Mouse (Mus musculus) forebrain, embryonic 10.5 days (tissue): Measurements from ENCODE around the gene Sh3pxd2b. TPM values are rescaled to one million over a fixed set of nuclear protein-coding genes. Genes with fewer than 3 reads are reported as not detected.
"Not testable (repeated sequence)": the region's sequence is repeated elsewhere in the genome, so short reads cannot be mapped to it uniquely, and the experiment has no call there.

Experiments used
- DNase-seq: peaks from one replicate; pipeline ENCODE4 v3.0.0-alpha.2; 2017; ENCODE audit warnings: low spot score; ENCODE audit errors: extremely low spot score
- H3K27ac ChIP-seq: fragments of 300-500 bp; sonication (generic); 2 replicates; pipeline ENCODE4 v1.5.1; 2016; ENCODE audit warnings: mild to moderate bottlenecking
- H3K27me3 ChIP-seq: fragments of 300-500 bp; sonication (generic); 2 replicates; pipeline ENCODE4 v1.6.1; 2016; ENCODE audit warnings: mild to moderate bottlenecking; ENCODE audit not compliant: poor library complexity, severe bottlenecking
- H3K36me3 ChIP-seq: fragments of 300-500 bp; sonication (generic); replicated peaks from 2 replicates; pipeline ENCODE4 v1.6.1; 2016; ENCODE audit warnings: mild to moderate bottlenecking, moderate library complexity
- H3K4me1 ChIP-seq: fragments of 300-500 bp; sonication (generic); 2 replicates; pipeline ENCODE4 v1.6.1; 2016
- H3K4me3 ChIP-seq: fragments of 300-500 bp; sonication (generic); 2 replicates; pipeline ENCODE4 v1.5.1; 2016; ENCODE audit warnings: mild to moderate bottlenecking, moderate library complexity
- H3K9me3 ChIP-seq: fragments of 300-500 bp; sonication (generic); 2 replicates; pipeline ENCODE4 v1.6.1; 2016; ENCODE audit warnings: mild to moderate bottlenecking, moderate library complexity
- WGBS: fragments of 180-500 bp; shearing (Covaris S2); methylation state at CpG from one replicate; pipeline ENCODE4 v1.1.7; 2016; 5-methylcytosine and 5-hydroxymethylcytosine counted together
- polyA plus RNA-seq: library from polyadenylated mRNA; unstranded; fragments of >200 nt; fragmentation: Nextera tagmentation; extraction: Ambion mirVana; gene quantifications from 2 replicates; pipeline ENCODE4 v1.2.1, GENCODE M21; 2016

The Sh3pxd2b gene
- 23.0 and 23.4 TPM in 2 replicates for polyA plus RNA-seq

DNA sequence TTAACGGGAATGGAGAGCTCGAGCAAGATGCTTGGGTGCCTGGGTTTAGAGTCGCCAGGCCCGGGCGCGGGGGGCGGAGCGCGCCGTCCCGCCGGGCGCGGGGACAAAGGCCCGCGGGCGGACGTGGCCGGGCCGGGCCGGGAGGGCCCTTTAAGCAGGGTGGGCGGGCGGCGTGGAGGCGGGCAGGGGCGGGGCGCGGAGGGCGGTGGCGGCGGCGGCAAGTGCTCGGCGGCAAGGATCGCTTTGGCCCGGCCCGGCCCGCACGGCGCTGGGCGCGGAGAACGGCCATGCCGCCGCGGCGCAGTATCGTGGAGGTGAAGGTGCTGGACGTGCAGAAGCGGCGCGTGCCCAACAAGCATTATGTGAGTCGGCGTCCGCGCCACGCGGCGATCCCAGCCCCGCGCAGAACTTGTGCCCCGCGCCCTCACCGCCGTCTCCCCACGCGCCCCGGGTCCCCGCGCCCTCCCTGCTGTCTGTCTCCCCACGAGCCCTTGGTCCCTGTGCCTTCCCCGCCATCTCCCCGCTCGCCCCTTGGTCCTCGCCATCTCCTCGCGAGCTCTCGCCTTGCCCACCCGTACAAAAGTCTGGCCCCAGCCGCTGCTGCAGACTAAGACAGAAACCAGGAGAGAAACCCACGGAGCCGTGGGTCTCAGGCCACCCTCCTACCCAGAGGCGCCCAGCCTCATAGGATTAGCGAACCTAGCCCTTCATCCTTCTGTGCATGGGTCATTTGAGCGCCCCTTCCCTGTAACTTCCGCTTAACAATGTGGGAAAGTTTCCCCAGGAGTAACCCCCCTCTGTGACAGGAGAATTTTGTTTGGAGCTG lies at the start of gene Sh3pxd2b:
Gene Sh3pxd2b (plus strand): TSS at position 214 of the 826 bp plus-strand sequence.
- Histone ChIP-seq H3K4me3 (peak within 1 kb of the TSS; percentile 92), H3K4me1 (peaks cover 44% of the 10 kb centered on the region), H3K27me3 (peaks cover 11% of the 10 kb centered on the region), H3K27ac (peak within 1 kb of the TSS; percentile 99), H3K36me3 (peaks cover 36% of the 10 kb centered on the region), H3K9me3 (no peaks in the 10 kb centered on the region)
- peak; percentile 71 for DNase-seq
- WGBS = under 1% methylated on average over 79 of the region's 86 CpGs

GRCm38 (mm10) chr11:32297866-32298531 lies 49.6 kb upstream of the Sh3pxd2b start:
- H3K27me3 ChIP-seq = peaks cover 26% of the 10 kb centered on the region
- WGBS = 83% methylated on average over 1 of the region's 1 CpGs

DNA sequence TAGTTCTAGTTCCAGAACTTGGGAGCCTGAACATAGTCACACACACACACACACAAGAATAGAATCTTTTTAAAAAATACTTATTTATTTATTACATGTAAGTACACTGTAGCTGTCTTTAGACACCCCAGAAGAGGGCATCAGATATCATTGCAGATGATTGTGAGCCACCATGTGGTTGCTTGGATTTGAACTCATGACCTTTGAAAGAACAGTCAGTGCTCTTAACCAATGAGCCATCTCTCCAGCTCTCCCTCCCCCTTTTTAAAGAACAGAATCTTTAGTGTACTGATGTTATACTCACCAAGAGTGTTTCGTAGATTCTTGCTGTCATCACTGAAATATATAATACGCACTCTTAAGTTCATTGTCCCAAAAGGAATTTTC lies 49.1 kb upstream of the Sh3pxd2b start:
- H3K4me3 ChIP-seq = no peak overlapping the region
- 0 out of 2 replicates have a peak, but pooled peaks cover 3% of the 10 kb centered on the region for H3K4me1 ChIP-seq
- H3K9me3 ChIP-seq = no peaks in the 10 kb centered on the region
- 98% methylated on average over 2 of the region's 2 CpGs for WGBS
- no peak overlapping the region for H3K27ac ChIP-seq
- peaks cover 26% of the 10 kb centered on the region for H3K27me3 ChIP-seq
- DNase-seq = no peak
- no peaks in the 10 kb centered on the region for H3K36me3 ChIP-seq

More at GRCm38 (mm10) chr11:32297866-32298531, 49.6 kb upstream of the Sh3pxd2b start:
- H3K4me1 ChIP-seq = 0 out of 2 replicates have a peak, but pooled peaks cover 3% of the 10 kb centered on the region
- no peak overlapping the region for H3K27ac ChIP-seq
- H3K36me3 ChIP-seq = no peaks in the 10 kb centered on the region
- no peaks in the 10 kb centered on the region for H3K9me3 ChIP-seq
- no peak for DNase-seq
- no peak overlapping the region for H3K4me3 ChIP-seq

DNA sequence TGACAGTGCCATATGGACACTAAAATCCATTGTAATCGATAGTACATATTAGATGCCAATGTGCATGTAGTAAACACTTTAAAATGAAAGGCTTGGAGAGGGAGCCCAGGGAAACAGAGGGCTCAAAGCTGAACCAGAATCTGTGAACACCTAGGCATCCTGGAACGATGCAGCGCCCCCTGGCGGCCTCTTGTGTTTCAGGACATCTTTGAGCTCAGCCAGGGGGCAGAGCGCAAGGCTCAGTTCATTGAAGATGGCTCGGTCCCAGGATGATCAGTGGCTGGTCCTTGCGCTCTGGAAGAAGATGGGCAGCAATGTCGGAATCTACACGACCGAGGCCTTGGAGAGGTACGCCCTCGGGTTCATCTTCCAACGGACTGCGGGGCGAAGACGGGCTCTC lies 47.8 kb upstream of the Sh3pxd2b start, which contains the start of gene Hbq1a:
Gene Hbq1a (plus strand): TSS at position 205 of the 400 bp plus-strand sequence.
- DNase-seq = peak; percentile 62
- H3K27ac ChIP-seq, H3K36me3 ChIP-seq, H3K4me1 ChIP-seq, H3K9me3 ChIP-seq: not testable (repeated sequence)
- WGBS = 7% methylated on average over 16 of the region's 16 CpGs
- Histone ChIP-seq H3K27me3 (peaks cover 26% of the 10 kb centered on the region), H3K4me3 (peak within 1 kb of the TSS; percentile 36)

DNA sequence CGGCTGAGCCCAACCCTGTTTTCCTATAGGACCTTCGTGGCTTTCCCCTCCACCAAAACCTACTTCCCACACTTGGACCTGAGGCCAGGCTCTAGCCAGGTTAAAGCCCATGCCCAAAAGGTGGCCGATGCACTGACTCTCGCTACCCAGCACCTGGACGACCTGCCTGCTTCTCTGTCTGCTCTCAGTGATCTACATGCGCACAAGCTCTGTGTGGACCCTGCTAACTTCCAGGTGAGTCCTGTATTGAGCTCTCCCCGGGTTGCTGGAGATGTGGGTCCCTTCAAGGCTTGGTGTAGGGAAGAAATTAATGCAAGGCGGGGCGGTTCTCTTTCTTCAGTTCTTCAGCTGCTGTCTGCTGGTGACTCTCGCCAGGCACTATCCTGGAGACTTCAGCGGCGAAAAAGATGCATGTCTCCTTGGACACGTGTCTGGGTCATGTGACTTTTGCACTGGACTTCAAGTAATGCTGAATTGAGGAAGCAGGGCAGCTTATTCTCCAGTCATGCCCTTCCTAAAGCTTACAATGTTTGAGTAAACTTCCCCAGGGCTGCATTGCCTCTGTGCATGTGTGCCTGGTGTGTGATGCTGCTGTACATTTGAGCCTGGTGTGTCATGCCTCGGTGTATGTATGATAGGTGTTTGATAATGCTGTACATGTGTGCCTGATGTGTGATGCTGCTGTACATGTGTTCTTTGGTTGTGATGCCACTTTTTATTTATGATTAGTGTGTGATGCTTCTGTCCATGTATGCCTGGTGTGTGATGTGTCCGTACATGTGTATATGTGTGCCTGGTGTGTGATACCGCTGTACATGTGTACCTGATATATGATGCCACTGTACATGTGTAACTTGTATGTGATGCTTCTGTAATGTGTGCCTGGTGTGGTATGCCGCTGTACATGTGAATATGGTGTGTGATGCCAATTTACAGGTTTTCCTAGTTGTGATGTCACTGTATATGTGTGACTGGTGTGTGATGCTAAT lies 47.0 kb upstream of the Sh3pxd2b start:
- H3K9me3 ChIP-seq = no peaks in the 10 kb centered on the region
- 64% methylated on average over 16 of the region's 17 CpGs for WGBS
- H3K27me3 ChIP-seq = peaks cover 26% of the 10 kb centered on the region
- no peak for DNase-seq
- no peak overlapping the region for H3K27ac ChIP-seq
- H3K4me1 ChIP-seq = 0 out of 2 replicates have a peak, but pooled peaks cover 3% of the 10 kb centered on the region
- H3K36me3 ChIP-seq = no peaks in the 10 kb centered on the region
- peak overlapping the region; percentile 36 for H3K4me3 ChIP-seq

DNA sequence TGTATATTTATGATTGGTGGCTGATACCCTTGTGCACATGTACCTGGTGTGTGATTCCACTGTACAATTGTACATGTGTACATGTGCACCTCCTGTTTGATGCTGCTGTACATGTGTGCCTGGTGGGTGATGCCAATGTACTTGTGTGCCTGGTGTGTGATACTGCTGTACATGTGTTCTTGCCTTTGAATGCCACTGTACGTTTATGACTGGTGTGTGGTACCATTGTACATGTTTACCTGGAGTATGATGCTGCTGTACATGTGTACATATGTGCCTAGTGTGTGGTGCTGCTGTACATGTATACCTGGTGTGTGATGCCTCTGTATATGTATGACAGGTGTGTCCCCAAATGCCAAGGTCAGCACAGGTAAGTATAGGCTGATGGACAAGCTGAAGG lies 46.1 kb upstream of the Sh3pxd2b start:
- Histone ChIP-seq H3K9me3 (no peaks in the 10 kb centered on the region), H3K4me1 (0 out of 2 replicates have a peak, but pooled peaks cover 3% of the 10 kb centered on the region), H3K36me3 (no peaks in the 10 kb centered on the region), H3K4me3 (no peak overlapping the region), H3K27ac (no peak overlapping the region), H3K27me3 (peaks cover 26% of the 10 kb centered on the region)
- DNase-seq = no peak
- 82% methylated on average over 1 of the region's 1 CpGs for WGBS

DNA sequence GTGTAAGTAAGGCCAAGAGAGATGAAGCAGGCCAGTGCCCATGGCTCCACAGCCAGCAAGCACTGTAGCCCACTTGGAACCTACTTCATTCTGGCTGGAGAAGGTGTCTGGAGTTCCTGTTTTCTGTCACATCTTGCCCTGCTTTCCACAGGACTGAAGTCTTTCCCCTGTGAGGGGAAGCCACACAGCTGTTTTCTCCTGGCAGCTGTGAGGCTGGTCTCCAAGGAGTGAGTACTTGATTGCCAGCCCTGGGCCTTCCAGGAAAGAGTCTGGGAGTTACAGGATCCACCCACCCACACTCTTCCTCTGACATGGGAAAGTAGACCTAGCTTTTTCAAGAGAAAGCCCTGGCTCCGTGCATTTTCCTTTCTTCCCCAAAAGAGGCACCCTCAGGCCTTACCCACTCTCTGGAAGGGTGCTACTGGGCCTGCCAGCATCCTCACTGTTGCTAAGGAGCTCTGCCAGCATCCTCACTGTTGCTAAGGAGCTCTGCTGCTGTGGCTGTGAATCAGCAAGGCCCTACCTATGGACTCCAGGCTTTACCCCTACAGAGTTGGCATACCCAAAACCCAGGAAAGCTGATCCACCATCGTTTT lies 44.7 kb upstream of the Sh3pxd2b start:
- DNase-seq = no peak
- Histone ChIP-seq H3K27ac (no peak overlapping the region), H3K27me3 (peaks cover 26% of the 10 kb centered on the region), H3K4me3 (no peak overlapping the region), H3K36me3 (no peaks in the 10 kb centered on the region), H3K9me3 (no peaks in the 10 kb centered on the region), H3K4me1 (0 out of 2 replicates have a peak, but pooled peaks cover 6% of the 10 kb centered on the region)
- 59% methylated on average over 2 of the region's 2 CpGs for WGBS

DNA sequence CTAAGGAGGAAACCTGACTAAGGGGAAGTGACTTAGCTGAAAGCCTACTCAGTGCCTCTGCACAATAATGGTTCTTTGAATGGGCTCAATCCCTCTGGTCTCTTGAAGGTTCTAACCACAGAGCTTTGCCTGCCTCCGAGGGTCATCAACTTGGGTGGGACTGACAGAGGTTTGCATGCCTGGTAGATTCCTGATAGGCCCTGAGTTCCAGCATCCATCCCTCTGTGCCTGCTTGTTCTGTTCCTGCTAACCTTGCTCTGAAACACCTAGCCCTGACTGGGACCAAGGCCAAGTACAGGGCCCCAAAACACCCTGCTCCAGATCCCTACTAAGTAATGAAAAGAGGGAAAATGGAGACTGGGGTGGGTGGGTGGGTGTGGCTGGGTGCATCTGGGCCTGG lies 44.2 kb upstream of the Sh3pxd2b start:
- H3K36me3 ChIP-seq = no peaks in the 10 kb centered on the region
- H3K4me3 ChIP-seq = no peak overlapping the region
- WGBS = 85% methylated on average over 1 of the region's 1 CpGs

GRCm38 (mm10) chr11:32307006-32307405 lies 40.6 kb upstream of the Sh3pxd2b start:
- Histone ChIP-seq H3K36me3 (no peaks in the 10 kb centered on the region), H3K27ac (no peak overlapping the region), H3K9me3 (no peaks in the 10 kb centered on the region), H3K4me3 (no peak overlapping the region), H3K4me1 (0 out of 2 replicates have a peak, but pooled peaks cover 5% of the 10 kb centered on the region), H3K27me3 (peaks cover 6% of the 10 kb centered on the region)
- WGBS = 70% methylated on average over 1 of the region's 1 CpGs
- DNase-seq = no peak

More for the DNA sequence above, 44.2 kb upstream of the Sh3pxd2b start:
- H3K27me3 ChIP-seq = peaks cover 26% of the 10 kb centered on the region
- 0 out of 2 replicates have a peak, but pooled peaks cover 8% of the 10 kb centered on the region for H3K4me1 ChIP-seq
- DNase-seq = no peak
- H3K27ac ChIP-seq = no peak overlapping the region
- H3K9me3 ChIP-seq = no peaks in the 10 kb centered on the region

- Histone ChIP-seq H3K27ac (no peak overlapping the region), H3K4me1 (0 out of 2 replicates have a peak, but pooled peaks cover 5% of the 10 kb centered on the region), H3K4me3 (no peak overlapping the region), H3K36me3 (no peaks in the 10 kb centered on the region), H3K9me3 (no peaks in the 10 kb centered on the region), H3K27me3 (no peaks in the 10 kb centered on the region)
- WGBS = 57% methylated on average over 4 of the region's 4 CpGs
- no peak for DNase-seq
Observed at GRCm38 (mm10) chr11:32309446-32309845, 38.2 kb upstream of the Sh3pxd2b start.

DNA sequence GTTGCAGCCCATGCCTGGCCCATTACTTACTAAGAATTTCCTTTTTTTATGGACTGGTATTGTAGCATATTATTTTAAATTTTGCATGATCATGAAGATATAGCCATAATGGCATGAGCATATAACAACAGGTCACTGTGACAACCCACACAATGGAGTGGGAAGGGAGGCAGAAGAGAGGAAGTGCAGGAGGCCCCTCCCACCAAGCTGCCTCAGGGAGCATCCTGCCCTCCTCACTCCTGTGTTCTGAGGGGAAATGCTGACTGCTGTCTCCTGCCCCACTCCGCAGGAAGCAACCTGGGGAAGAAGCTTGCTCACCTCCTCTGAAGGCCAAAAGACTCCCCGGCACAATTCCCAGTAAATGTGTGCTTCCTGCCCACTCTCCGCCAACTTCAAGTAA lies 37.7 kb upstream of the Sh3pxd2b start:
- Histone ChIP-seq H3K4me1 (0 out of 2 replicates have a peak, but pooled peaks cover 5% of the 10 kb centered on the region), H3K36me3 (no peaks in the 10 kb centered on the region), H3K27me3 (no peaks in the 10 kb centered on the region), H3K9me3 (no peaks in the 10 kb centered on the region), H3K27ac (no peak overlapping the region), H3K4me3 (no peak overlapping the region)
- 67% methylated on average over 3 of the region's 3 CpGs for WGBS
- no peak for DNase-seq
